Mouse (Mus musculus): Measurements from ENCODE around the gene Anapc16. TPM values are rescaled to one million over a fixed set of nuclear protein-coding genes. Genes with fewer than 3 reads are reported as not detected.

Gene Anapc16
- polyA plus RNA-seq, 1 experiment from 2014 or later: 100 TPM

GRCm38 (mm10) chr10:59958458-59958857, 44.5 kb downstream of the Anapc16 start:
- no peak overlapping the region for H3K27ac ChIP-seq (ENCODE audit: low read depth, low read length)
- no peak for TF ChIP-seq CTCF (IDR thresholded peaks at IDR 0.05; ENCODE audit: low read depth)
- no peak overlapping the region for H3K4me3 ChIP-seq (ENCODE audit: low read depth, low read length)
- H3K4me2 ChIP-seq (replicated peaks; ENCODE audit: low read depth): no peak overlapping the region
- no peak overlapping the region for H3K9ac ChIP-seq (ENCODE audit: low read depth, low read length)
- H3K27me3 ChIP-seq (replicated peaks; ENCODE audit: control insufficient read depth, insufficient read depth, low read length): no peaks in the 10 kb centered on the region
- H3K9me3 ChIP-seq (ENCODE audit: control insufficient read depth): no peaks in the 10 kb centered on the region
- H3K36me3 ChIP-seq (ENCODE audit: control insufficient read depth, insufficient read depth): no peaks in the 10 kb centered on the region; the same call in 1 of the 2 replicates
- WGBS: 70% methylated on average over 5 of the region's 5 CpGs
- H3K4me1 ChIP-seq (replicated peaks; ENCODE audit: control insufficient read depth, insufficient read depth, low read length): no peaks in the 10 kb centered on the region
- no peak for ATAC-seq

- no peak for ATAC-seq
- 33% methylated on average over 25 of the region's 25 CpGs for WGBS
- H3K36me3 ChIP-seq (ENCODE audit: control insufficient read depth, insufficient read depth): no peaks in the 10 kb centered on the region; the same call in 1 of the 2 replicates
- H3K9me3 ChIP-seq (ENCODE audit: control insufficient read depth): no peaks in the 10 kb centered on the region
- H3K4me2 ChIP-seq (replicated peaks; ENCODE audit: low read depth): peak overlapping the region; percentile 27; the same call in 1 of the 2 replicates
- no peak overlapping the region for H3K9ac ChIP-seq (ENCODE audit: low read depth, low read length)
- no peak for TF ChIP-seq CTCF (IDR thresholded peaks at IDR 0.05; ENCODE audit: low read depth)
- no peak overlapping the region for H3K4me3 ChIP-seq (ENCODE audit: low read depth, low read length)
- H3K27ac ChIP-seq (ENCODE audit: low read depth, low read length): no peak overlapping the region
- H3K4me1 ChIP-seq (replicated peaks; ENCODE audit: control insufficient read depth, insufficient read depth, low read length): no peaks in the 10 kb centered on the region
- H3K27me3 ChIP-seq (replicated peaks; ENCODE audit: control insufficient read depth, insufficient read depth, low read length): no peaks in the 10 kb centered on the region
Observed at GRCm38 (mm10) chr10:59957171-59958149, 45.5 kb downstream of the Anapc16 start.

GRCm38 (mm10) chr10:59956681-59957080, 46.3 kb downstream of the Anapc16 start:
- Histone ChIP-seq H3K4me1 (replicated peaks; ENCODE audit: control insufficient read depth, insufficient read depth, low read length) (no peaks in the 10 kb centered on the region), H3K27ac (ENCODE audit: low read depth, low read length) (no peak overlapping the region), H3K4me3 (ENCODE audit: low read depth, low read length) (no peak overlapping the region), H3K36me3 (ENCODE audit: control insufficient read depth, insufficient read depth) (no peaks in the 10 kb centered on the region; the same call in 1 of the 2 replicates), H3K9me3 (ENCODE audit: control insufficient read depth) (no peaks in the 10 kb centered on the region), H3K9ac (ENCODE audit: low read depth, low read length) (no peak overlapping the region), H3K4me2 (replicated peaks; ENCODE audit: low read depth) (no peak overlapping the region), H3K27me3 (replicated peaks; ENCODE audit: control insufficient read depth, insufficient read depth, low read length) (no peaks in the 10 kb centered on the region)
- no peak for TF ChIP-seq CTCF (IDR thresholded peaks at IDR 0.05; ENCODE audit: low read depth)
- WGBS: 84% methylated on average over 5 of the region's 5 CpGs
- no peak for ATAC-seq

- WGBS: 35% methylated on average over 7 of the region's 7 CpGs
- no peak for ATAC-seq
- no peak overlapping the region for H3K4me3 ChIP-seq (ENCODE audit: low read depth, low read length)
Observed at GRCm38 (mm10) chr10:59953564-59954039, 49.3 kb downstream of the Anapc16 start.

GRCm38 (mm10) chr10:59952781-59953563, 50.0 kb downstream of the Anapc16 start:
- H3K27ac ChIP-seq (ENCODE audit: low read depth, low read length): peak overlapping the region; percentile 80
- H3K9me3 ChIP-seq (ENCODE audit: control insufficient read depth): no peaks in the 10 kb centered on the region
- peaks cover 9% of the 10 kb centered on the region; the same call in 1 of the 2 replicates for H3K36me3 ChIP-seq (ENCODE audit: control insufficient read depth, insufficient read depth)
- H3K4me2 ChIP-seq (replicated peaks; ENCODE audit: low read depth): peak overlapping the region; percentile 74
- H3K9ac ChIP-seq (ENCODE audit: low read depth, low read length): peak overlapping the region; percentile 59; the same call in 1 of the 2 replicates
- H3K4me1 ChIP-seq (replicated peaks; ENCODE audit: control insufficient read depth, insufficient read depth, low read length): 0 out of 2 replicates have a peak, but pooled peaks cover 3% of the 10 kb centered on the region
- TF ChIP-seq CTCF (IDR thresholded peaks at IDR 0.05; ENCODE audit: low read depth): no peak
- H3K27me3 ChIP-seq (replicated peaks; ENCODE audit: control insufficient read depth, insufficient read depth, low read length): no peaks in the 10 kb centered on the region
- no peak for ATAC-seq
- peak overlapping the region; percentile 69 for H3K4me3 ChIP-seq (ENCODE audit: low read depth, low read length)
- WGBS: 40% methylated on average over 16 of the region's 16 CpGs

More at GRCm38 (mm10) chr10:59953564-59954039, 49.3 kb downstream of the Anapc16 start:
- H3K4me2 ChIP-seq (replicated peaks; ENCODE audit: low read depth): no peak overlapping the region
- H3K27ac ChIP-seq (ENCODE audit: low read depth, low read length): no peak overlapping the region
- H3K9me3 ChIP-seq (ENCODE audit: control insufficient read depth): no peaks in the 10 kb centered on the region
- no peaks in the 10 kb centered on the region for H3K27me3 ChIP-seq (replicated peaks; ENCODE audit: control insufficient read depth, insufficient read depth, low read length)
- 0 out of 2 replicates have a peak overlapping the region, but pooled peaks have one; percentile 13 for H3K9ac ChIP-seq (ENCODE audit: low read depth, low read length)
- H3K36me3 ChIP-seq (ENCODE audit: control insufficient read depth, insufficient read depth): peaks cover 9% of the 10 kb centered on the region; the same call in 1 of the 2 replicates
- TF ChIP-seq CTCF (IDR thresholded peaks at IDR 0.05; ENCODE audit: low read depth): no peak
- 0 out of 2 replicates have a peak, but pooled peaks cover 1% of the 10 kb centered on the region for H3K4me1 ChIP-seq (replicated peaks; ENCODE audit: control insufficient read depth, insufficient read depth, low read length)
